ENCODE assay signal across 23 mouse cellular contexts in genomic region chr10:59694104-59694503, GRCm38 (mm10). TPM values are rescaled to one million over a fixed set of nuclear protein-coding genes. Genes with fewer than 3 reads are reported as not detected.
DNase-seq lines count a peak whose midpoint lies in the region; ATAC-seq and TF ChIP-seq lines count a peak whose summit lies in the region.
"Had no signal": no experiment of that assay in that cellular context is flagged by ENCODE, and none has a peak within 500 bp of the region (broad histone marks: within the 10 kb centered on the region; RNA-seq: fewer than 3 reads in every experiment).

No protein-coding gene starts in this region.

- H3K27me3 ChIP-seq in spleen, adult 2 months (ENCODE audit: control insufficient read depth, insufficient read depth, low read length) = no peaks in the 10 kb centered on the region
- H3K27me3 ChIP-seq in splenic B cell, adult 2 months (ENCODE audit: control insufficient read depth, insufficient read depth, low read length, poor library complexity, severe bottlenecking) = no peaks in the 10 kb centered on the region
- no peaks in the 10 kb centered on the region for H3K27me3 ChIP-seq in kidney, adult 2 months (replicated peaks; ENCODE audit: control insufficient read depth, insufficient read depth, low read length)
- H3K27me3 ChIP-seq: CH12.LX; embryonic facial prominence, embryonic 12.5 days; embryonic facial prominence, embryonic 15.5 days; hindbrain, embryonic 12.5 days; hindbrain, embryonic 15.5 days had no signal

- H3K36me3 ChIP-seq in spleen, adult 2 months (ENCODE audit: control insufficient read depth, insufficient read depth, low read length) = no peaks in the 10 kb centered on the region
- H3K36me3 ChIP-seq in splenic B cell, adult 2 months (ENCODE audit: control insufficient read depth, insufficient read depth, low read length, poor library complexity, severe bottlenecking) = no peaks in the 10 kb centered on the region
- no peaks in the 10 kb centered on the region for H3K36me3 ChIP-seq in kidney, adult 2 months (ENCODE audit: control insufficient read depth, insufficient read depth, low read length)
- H3K36me3 ChIP-seq: embryonic facial prominence, embryonic 12.5 days; embryonic facial prominence, embryonic 15.5 days; G1E; hindbrain, embryonic 12.5 days; hindbrain, embryonic 15.5 days had no signal

- H3K27ac ChIP-seq in spleen, adult 2 months (ENCODE audit: insufficient read depth, low read length) = peak overlapping the region; percentile 59
- no peak overlapping the region for H3K27ac ChIP-seq in kidney, adult 2 months (ENCODE audit: insufficient read depth, low read depth, low read length)
- H3K27ac ChIP-seq: embryonic facial prominence, embryonic 12.5 days; embryonic facial prominence, embryonic 15.5 days; hindbrain, embryonic 12.5 days; hindbrain, embryonic 15.5 days had no signal

- TF ChIP-seq CTCF in spleen, adult 2 months (IDR thresholded peaks at IDR 0.05; ENCODE audit: extremely low read depth, insufficient read depth, insufficient read length, insufficient replicate concordance) = no peak
- no peak for TF ChIP-seq CTCF in kidney, adult 2 months (conservative IDR thresholded peaks at IDR 0.05; ENCODE audit: insufficient read depth, insufficient read length, low read depth, low read length)

- ATAC-seq in megakaryocyte, adult 5-6 weeks (ENCODE audit: poor library complexity, severe bottlenecking) = peak; percentile 42; the same call in 1 of the 2 replicates
- ATAC-seq: forebrain, embryonic 14.5 days; forebrain, postnatal 0 days had no signal

- no peak for DNase-seq in spleen, adult 2 months (ENCODE audit: low read depth in 1 of 2, low spot score in 2 of 2)
- DNase-seq in spleen, postnatal 14 days (ENCODE audit: low spot score in 2 of 2) = no peak
- DNase-seq in splenic B cell, adult 2 months (ENCODE audit: low read depth, low spot score) = peak; percentile 15
- DNase-seq in kidney, adult 2 months = no peak
- DNase-seq in gastrocnemius, adult 18-20 months (ENCODE audit: low spot score) = no peak
- DNase-seq: adrenal gland, adult 2 months; adrenal gland, postnatal 14 days; cerebellum, adult 11 months; cerebellum, adult 2 months; cerebellum, adult 9-11 months; cerebellum, postnatal 25 days; forebrain, postnatal 0 days; gastrocnemius, postnatal 10 days; gastrocnemius, postnatal 36 days; heart, adult 11 months had no signal

- H3K4me1 ChIP-seq in spleen, adult 2 months (ENCODE audit: control insufficient read depth, insufficient read depth, insufficient read length) = peaks cover 7% of the 10 kb centered on the region; the same call in 1 of the 2 replicates
- H3K4me1 ChIP-seq in kidney, adult 2 months (ENCODE audit: control insufficient read depth, insufficient read depth, low read length) = no peaks in the 10 kb centered on the region
- H3K4me1 ChIP-seq: embryonic facial prominence, embryonic 12.5 days; embryonic facial prominence, embryonic 15.5 days; hindbrain, embryonic 12.5 days; hindbrain, embryonic 15.5 days had no signal

- 39% methylated on average over 2 of the region's 2 CpGs for WGBS in spleen, adult 2 months
- 81% methylated on average over 2 of the region's 2 CpGs for WGBS in kidney, adult 2 months

- no peak for TF ChIP-seq POLR2A in spleen, adult 2 months (IDR thresholded peaks at IDR 0.05; ENCODE audit: low read depth, low read length)
- no peak for TF ChIP-seq POLR2A in kidney, adult 2 months (IDR thresholded peaks at IDR 0.05; ENCODE audit: low read depth, low read length)

- no peak overlapping the region for H3K4me3 ChIP-seq in spleen, adult 2 months (ENCODE audit: extremely low read depth, insufficient read depth, insufficient read length)
- H3K4me3 ChIP-seq in kidney, adult 2 months (ENCODE audit: insufficient read depth, low read depth, low read length) = no peak overlapping the region
- H3K4me3 ChIP-seq: embryonic facial prominence, embryonic 12.5 days; embryonic facial prominence, embryonic 15.5 days; hindbrain, embryonic 12.5 days; hindbrain, embryonic 15.5 days had no signal

RNA-seq across cellular contexts. Expression of gene Micu1, which starts 8.2 kb away (rescaled TPM):
- polyA plus RNA-seq in spleen, adult 2 months (2012; rRNA removed) = 21.9 and 24.3 TPM in 2 replicates
- 29.7 and 34.2 TPM in 2 replicates for total RNA-seq in megakaryocyte, adult 5-6 weeks (2015)
- total RNA-seq in megakaryocyte, adult 5-6 weeks (2017) = 42.2 and 58.8 TPM in 2 replicates
- polyA plus RNA-seq in kidney, adult 2 months (2012; rRNA removed) = 59.0 and 61.2 TPM in 2 replicates
- total RNA-seq in gastrocnemius, adult 18-20 months (2021) = 10 to 100 TPM; 55.9 to 61.3 TPM
